ENCODE assay signal across 1 mouse cellular context in genomic region chr5:122422071-122422964, GRCm38 (mm10).
TF ChIP-seq lines count a peak whose summit lies in the region.

No protein-coding gene starts in this region.

TF ChIP-seq in MEL, 35 proteins besides CTCF, POLR2A, EP300 and RAD21 (continued from another document):
- peak; percentile 86 for TF ChIP-seq HCFC1 (IDR thresholded peaks at IDR 0.05; ENCODE audit: low read depth, low read length)
- peak; percentile 77 for TF ChIP-seq NELFE (IDR thresholded peaks at IDR 0.05; ENCODE audit: low read depth, low read length)
- no peak for TF ChIP-seq NRF1 (IDR thresholded peaks at IDR 0.05; ENCODE audit: insufficient read depth, low read depth, low read length, poor library complexity, severe bottlenecking)
- TF ChIP-seq MAZ (IDR thresholded peaks at IDR 0.05; ENCODE audit: low read depth, low read length), result peak; percentile 32; the same call in 1 of the 2 replicates
- no peak for TF ChIP-seq GATA1 (IDR thresholded peaks at IDR 0.05; ENCODE audit: low read depth, low read length)
- peak; percentile 73 for TF ChIP-seq TBP (IDR thresholded peaks at IDR 0.05; ENCODE audit: low read depth, low read length)
- TF ChIP-seq ZKSCAN1 (IDR thresholded peaks at IDR 0.05; ENCODE audit: low read depth, low read length), result no peak
- no peak for TF ChIP-seq POLR2AphosphoS5 (IDR thresholded peaks at IDR 0.05; ENCODE audit: borderline replicate concordance, low read depth, low read length)
- peak; percentile 62; the same call in 1 of the 2 replicates for TF ChIP-seq POLR2AphosphoS2 (IDR thresholded peaks at IDR 0.05; ENCODE audit: low read length)
